Mouse (Mus musculus) heart, adult 18-20 months (tissue): ENCODE results near the gene Atxn2l. TPM values are rescaled to one million over a fixed set of nuclear protein-coding genes. Genes with fewer than 3 reads are reported as not detected.

Source experiments
- DNase-seq, 2 experiments: peaks; one replicate each; pipeline ENCODE4 v3.0.0; 2021 to 2022; ENCODE audit warnings: mixed read lengths in 1 of 2
- long read RNA-seq, 2 experiments: library from polyadenylated mRNA; stranded (forward); transcript quantifications; one replicate each; pipeline ENCODE4 v2.0.0; 2021
- total RNA-seq, 2 experiments: library from RNA; stranded (reverse); gene quantifications; 2 replicates each; pipeline ENCODE4 v1.2.3; 2021

Atxn2l gene
- 10 to 100 TPM; 33.0 to 37.1 TPM for total RNA-seq
- long read RNA-seq, experiment 1, partial matches to known transcripts = 9 of 10 reads
- long read RNA-seq, experiment 1, other reads (novel, unspliced or antisense) = 1 of 10 reads
- long read RNA-seq, experiment 2, partial matches to known transcripts = 2 of 7 reads
- long read RNA-seq, experiment 2, other reads (novel, unspliced or antisense) = 5 of 7 reads

DNA sequence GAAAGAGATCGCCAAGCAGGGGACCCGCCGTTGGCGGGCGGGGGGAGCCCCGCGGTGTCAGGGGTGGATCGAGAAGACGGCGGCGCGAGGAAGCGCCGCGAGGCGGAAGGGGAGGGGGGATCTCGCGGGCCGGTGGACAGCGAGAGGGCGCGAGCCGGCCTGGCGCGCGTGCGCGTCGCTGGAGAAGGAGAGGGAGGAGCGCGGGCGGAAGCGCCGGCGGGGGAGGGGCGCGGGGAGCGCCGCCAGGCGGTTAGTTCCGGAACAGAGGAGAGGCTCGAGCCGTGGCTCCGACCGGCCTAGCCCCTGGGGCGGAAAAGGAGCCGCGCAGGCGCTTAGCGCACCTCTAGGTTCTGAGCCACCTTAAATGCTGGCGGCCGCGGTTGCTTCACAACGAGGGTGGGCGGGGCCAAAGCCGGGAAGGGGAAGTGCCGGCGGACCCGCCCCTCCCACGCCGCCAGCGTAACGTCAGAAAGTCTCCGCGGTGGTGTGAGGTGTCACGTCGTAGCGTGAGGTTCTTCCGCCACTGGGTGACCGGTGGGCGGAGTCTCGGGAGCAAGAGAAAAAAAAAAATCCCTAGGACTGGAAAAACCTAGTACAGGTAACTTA, at the start of gene Atxn2l:
Gene Atxn2l, minus strand, starts transcription at position 165 of the 606 bp plus-strand sequence.
- peak; percentile 99 for DNase-seq

DNA sequence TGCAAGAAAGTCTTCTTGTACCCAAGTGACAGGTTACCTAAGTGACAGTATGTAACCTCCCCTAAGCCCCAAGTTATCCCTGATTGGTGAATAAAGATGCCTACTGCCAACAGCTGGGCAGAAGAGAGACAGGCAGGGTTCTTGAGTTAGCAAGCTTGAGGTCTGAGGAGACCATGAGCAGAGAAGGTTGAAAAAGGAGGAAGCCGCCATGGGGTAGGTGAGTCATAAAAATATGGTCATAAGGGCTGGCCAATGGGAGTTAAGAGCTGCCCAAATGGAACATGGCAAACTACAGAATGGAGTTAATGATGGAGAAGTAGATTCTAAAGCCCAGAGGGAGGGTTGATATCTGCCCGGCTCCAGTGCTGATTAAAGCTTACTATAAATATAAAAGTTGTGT, 42.4 kb upstream of the Atxn2l start:
- DNase-seq = no peak

DNA sequence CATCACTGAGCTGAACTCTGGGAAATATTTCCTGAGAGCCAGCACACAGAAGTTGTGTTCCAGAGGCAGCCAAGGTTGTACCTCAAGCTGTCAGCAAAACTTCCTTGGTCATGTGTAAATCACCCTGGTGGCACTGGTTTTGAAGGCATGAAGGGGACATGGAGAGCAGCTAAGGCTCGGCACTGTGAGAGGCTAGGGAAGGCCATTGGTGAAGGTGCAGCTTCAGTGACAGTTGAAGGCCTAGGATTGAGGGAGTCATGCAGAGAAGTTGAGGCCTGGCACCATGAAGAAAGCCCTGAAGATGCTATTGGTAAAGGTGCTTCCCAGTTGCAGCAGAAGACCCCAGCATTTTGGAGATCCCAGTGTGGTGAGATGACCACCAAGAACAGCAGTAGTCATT, 38.4 kb upstream of the Atxn2l start:
- no peak for DNase-seq

GRCm38 (mm10) chr7:126537820-126538585, 34.8 kb upstream of the Atxn2l start:
- peak in 1 of 2 experiments; percentile 11 for DNase-seq

GRCm38 (mm10) chr7:126536466-126536865, 33.2 kb upstream of the Atxn2l start:
- DNase-seq = no peak

- DNase-seq = peak in 1 of 2 experiments; percentile 19
These were observed 32.5 kb upstream of the Atxn2l start for GRCm38 (mm10) chr7:126535766-126536165.

DNA sequence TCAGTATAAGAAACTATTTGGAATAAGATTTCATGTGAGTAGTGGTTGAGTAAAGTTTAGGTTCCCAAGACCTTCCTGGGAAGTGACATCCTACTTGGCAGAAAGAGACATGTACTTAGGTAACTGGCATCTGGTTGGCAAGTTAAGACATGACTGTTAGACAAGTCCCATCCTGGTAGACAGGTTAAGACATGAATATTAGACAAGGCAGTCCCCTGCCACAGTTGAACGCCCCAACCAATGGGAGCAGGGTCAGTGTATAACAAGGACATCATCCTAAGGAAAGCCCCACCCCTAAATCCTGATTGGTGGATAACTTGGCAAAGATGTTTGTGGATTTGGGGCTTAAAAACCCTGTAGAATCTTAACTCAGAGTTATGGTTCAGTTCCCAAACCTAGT, 30.2 kb upstream of the Atxn2l start:
- no peak for DNase-seq

- DNase-seq = peak; percentile 14 to 47
These were observed 24.9 kb upstream of the Atxn2l start for GRCm38 (mm10) chr7:126528166-126528577.

GRCm38 (mm10) chr7:126523316-126523715, 20.1 kb upstream of the Atxn2l start:
- no peak for DNase-seq

DNA sequence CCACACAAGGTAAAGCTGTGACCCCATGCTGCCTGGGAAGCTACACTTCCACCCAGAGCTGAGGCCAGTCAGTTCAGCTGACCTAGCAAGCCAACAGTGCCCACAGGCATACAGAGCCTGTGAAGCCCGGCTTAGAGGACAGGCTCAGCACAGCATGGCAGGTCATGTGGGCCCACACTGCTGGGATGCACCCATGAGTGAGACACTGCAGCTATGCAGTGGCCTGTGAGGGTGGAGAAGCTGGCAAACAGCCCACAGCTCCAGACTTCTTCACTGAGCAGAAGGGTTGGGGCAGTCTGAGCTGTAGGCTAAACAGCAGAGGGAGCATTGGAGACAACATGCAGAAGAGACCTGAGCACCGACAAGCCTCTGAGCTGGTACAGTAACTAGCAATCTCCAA, 16.3 kb upstream of the Atxn2l start:
- DNase-seq = no peak

DNA sequence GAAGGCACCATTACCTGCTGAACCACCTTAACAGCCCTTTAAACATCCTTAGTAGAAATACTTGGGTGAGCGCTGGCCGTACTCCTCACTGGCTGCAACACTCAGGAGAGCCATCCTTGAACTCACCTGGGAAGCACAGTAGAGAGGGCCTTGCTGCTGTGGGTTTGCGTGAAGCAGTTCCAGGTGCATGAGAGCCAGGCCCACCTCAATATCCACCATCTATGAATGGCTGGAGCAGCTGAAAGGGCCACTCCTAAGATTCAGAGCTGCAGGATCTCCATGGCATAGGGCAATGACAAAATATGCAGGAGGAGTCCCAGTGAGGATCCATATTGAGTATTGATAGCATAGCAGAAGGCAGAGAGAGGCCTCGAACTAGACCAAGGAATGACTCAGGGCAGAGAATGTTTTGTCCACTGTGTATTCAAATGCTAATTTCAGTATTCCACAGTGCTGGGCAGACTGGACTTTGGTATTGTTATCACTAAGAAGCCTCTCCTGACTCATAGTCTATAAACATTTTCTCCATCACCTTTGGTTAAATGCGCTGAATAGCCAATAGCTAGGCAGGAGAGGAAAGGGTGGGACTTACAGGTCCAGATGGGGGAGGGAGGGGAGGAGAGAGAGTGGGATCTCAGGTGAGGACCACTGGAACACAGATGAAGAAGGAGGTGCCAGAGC, 15.2 kb upstream of the Atxn2l start:
- DNase-seq = no peak

DNA sequence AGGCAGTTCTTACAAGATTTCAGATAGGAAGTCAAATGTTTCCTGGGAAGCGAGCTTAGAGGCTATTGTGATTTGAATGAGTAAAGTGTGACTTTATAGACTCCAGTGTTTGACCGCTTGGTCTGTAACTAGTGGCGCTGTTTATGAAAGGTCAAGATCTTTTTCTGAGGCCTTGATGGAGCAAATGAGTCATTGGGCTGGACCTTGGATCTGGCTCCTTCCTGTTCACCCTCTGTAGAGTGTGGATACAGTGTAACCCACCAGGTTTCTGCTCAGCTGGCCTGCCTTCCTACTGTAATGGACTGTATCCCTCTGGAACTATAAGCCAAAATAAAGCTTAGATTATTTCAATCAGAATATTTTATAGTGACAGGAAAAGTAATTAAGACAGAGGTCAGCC, 8.1 kb upstream of the Atxn2l start:
- DNase-seq = no peak

DNA sequence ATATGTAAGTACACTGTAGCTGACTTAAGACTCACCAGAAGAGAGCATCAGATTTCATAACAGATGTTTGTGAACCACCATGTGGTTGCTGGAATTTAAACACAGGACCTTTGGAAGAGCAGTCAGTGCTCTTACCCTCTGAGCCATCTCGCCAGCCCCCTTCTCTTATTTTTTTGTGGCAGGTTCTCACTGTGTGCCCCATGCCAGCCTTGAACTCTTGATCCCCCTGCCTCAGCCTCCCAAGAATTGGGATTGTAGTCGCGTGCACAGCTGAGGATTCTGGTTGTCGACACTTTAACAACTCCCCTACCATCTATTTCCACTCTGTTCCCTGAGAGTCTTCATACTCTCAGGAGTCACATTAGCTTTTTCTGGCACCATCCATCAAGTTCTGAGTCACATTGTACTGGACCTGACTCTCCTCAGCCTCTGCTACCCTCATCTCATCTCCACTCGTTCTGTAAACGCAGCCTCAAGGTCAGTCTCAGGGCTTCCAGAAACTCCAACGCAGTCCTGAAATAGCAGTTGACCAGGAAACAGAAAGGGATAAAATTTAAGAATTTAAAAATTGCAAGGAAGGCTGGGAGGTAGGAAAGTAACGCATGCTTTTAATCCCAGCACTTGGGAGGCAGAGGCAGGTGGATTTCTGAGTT, 4.0 kb upstream of the Atxn2l start:
- DNase-seq = no peak

DNA sequence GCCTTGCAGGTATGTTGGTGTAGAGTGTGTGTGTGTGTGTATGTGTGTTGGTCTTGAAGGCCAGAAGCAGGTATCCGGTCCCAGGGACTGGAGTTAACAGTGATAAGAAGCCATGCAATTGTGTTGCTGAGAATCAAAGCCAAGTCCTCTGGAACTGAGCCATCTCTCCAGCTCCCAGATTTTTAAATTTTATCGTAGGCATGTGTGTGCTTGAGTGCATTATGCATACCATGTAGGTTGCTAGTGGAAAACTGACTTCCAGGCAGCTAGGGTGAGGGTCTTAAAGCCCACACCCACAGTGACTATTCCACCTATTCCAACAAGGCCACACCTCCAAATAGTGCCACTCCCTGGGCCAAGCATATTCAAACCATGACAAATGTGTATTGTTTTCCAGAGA, 1.7 kb upstream of the Atxn2l start:
- DNase-seq = no peak

DNA sequence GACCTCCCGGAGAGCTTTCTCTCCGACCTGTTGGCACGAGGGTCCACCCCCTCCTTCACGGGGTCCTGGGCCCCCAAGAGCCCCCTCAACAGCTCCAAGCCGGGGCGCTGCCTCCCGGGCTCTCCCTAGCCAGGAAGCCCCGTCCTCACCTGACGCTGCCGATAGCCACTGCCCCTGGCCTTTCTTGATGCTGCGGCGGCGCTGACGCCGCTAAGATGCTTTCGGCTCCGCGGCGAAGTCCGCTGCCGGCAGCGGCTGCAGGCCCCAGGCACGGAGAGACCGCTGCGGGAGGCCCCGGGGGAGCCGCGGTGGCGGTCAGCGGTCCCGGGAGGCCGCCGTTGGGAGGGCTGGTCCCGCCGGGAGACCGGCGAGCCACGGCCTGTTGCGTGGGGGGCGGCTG, 486 bp downstream of the Atxn2l start:
- DNase-seq = no peak

DNA sequence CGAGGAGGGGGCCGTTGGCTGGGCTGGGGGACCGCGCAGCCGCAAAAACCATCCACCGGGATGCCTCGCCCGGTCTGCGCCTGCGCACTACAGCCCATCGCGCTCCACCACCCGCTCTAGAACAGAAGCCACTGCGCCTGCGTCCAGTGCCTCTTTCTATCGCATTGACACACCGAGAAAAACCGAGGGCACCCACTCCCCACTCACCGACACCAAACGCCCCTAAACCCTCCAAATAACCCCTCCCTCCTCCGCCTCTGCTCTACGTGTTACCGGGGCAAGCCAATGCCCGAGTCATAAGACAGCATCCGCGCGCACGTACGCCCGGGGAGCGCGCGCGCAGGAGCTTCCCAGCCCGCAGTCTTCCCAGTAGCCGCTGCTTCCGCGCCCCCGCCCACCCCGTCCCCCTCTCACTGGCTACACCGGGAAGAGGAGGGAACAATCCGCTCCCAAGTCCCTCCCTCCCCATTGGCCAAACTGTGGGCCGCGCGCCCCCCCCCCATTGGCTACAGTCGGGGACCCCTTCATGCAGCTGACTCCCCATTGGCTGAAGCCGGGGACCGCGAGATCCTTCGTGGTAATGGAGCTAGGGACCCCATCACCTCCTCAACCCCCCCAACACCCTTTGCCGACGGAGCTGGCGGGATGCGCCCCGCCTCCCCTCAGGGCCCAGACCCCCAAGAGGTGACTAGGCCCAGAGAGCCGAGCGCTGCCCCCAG, 1.1 kb downstream of the Atxn2l start:
- DNase-seq = peak; percentile 94

- no peak for DNase-seq
These were observed 1.6 kb downstream of the Atxn2l start for GRCm38 (mm10) chr7:126501684-126502022.

DNA sequence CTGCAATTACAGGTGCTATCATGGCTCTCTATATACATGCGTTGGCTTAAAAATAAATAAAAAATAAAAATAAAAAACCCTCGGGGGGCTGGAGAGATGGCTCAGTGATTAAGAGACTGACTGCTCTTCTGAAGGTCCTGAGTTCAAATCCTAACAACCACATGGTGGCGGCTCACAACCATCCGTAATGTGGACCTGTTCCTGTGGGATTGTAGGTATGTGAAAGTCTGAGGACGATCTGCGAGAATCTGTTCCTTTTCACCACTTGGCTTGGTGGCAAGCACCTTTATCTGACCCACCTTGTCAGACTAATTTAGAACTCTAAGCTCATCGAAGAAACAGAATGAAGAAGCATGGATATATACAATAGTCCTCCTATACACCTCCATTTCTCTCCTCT, 3.8 kb downstream of the Atxn2l start:
- DNase-seq = no peak

DNA sequence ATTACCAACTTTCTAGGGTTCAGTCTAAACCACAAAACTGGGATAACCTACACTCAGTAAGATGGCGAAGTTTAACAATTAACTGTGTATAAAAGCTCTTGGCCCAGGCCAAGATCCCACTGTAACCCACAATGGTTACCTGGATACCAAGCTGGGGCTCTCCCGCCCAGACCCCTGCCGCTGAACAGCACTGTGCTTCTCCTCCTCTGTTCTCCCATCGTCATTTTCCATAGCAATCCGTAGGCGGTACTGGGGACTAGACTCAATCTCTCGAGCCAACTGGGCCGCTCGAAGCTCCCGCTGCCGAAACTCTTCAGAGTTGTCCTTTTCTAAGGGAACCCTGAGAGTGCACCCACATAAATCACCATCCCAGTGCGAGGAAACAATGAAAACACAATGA, 5.3 kb downstream of the Atxn2l start:
- DNase-seq = no peak

GRCm38 (mm10) chr7:126496475-126496874, 6.8 kb downstream of the Atxn2l start:
- DNase-seq = no peak

GRCm38 (mm10) chr7:126494120-126494519, 9.1 kb downstream of the Atxn2l start:
- DNase-seq = no peak

- DNase-seq = no peak
These were observed 11.3 kb downstream of the Atxn2l start for GRCm38 (mm10) chr7:126491973-126492372.
